Mouse (Mus musculus) ovary, adult 2 months (tissue): ENCODE data around the gene Arid1b. TPM values are rescaled to one million over a fixed set of nuclear protein-coding genes. Genes with fewer than 3 reads are reported as not detected.

Source experiments
- polyA plus RNA-seq: library from polyadenylated mRNA; depleted of rRNA; stranded (reverse); fragments of >200 nt; gene quantifications from 2 replicates; pipeline ENCODE4 v1.2.3, GENCODE M21; 2012; rRNA removed

The Arid1b gene
- 99.4 and 117 TPM in 2 replicates for polyA plus RNA-seq

GRCm38 (mm10) chr17:4993840-4994503, at the start of gene Arid1b:
Arid1b (plus strand) TSS chr17:4994332.

